Mouse (Mus musculus) midbrain, embryonic 11.5 days (tissue): ENCODE measurements at regions not wholly inside any gene's neighbourhood (a gene's known extent, or its start where the extent isn't known, plus 50 kb on each side); places are given as distances from the start of the nearest gene placed in this dataset.
A peak's percentile ranks its signal among the peaks of the same experiment; 100 is the strongest.

Experiments used
- ATAC-seq: fragments of 200-750 bp; cut with Nextera tagmentation; 2 replicates; pipeline ENCODE4 v1.8.0; 2017; ENCODE audit warnings: moderate TSS enrichment, moderate library complexity; ENCODE audit not compliant: low FRiP score
- DNase-seq: peaks from one replicate; pipeline ENCODE4 v3.0.0; 2015; ENCODE audit warnings: low spot score; ENCODE audit errors: missing footprints
- H3K27ac ChIP-seq: fragments of 300-500 bp; sonication (generic); 2 replicates; pipeline ENCODE4 v1.5.1; 2014; ENCODE audit warnings: low read depth, low read length
- H3K27me3 ChIP-seq: fragments of 300-500 bp; sonication (generic); 2 replicates; pipeline ENCODE4 v1.6.1; 2014; ENCODE audit warnings: mild to moderate bottlenecking, low read length, moderate library complexity, mixed read lengths; ENCODE audit not compliant: control insufficient read depth, insufficient read depth
- H3K36me3 ChIP-seq: fragments of 300-500 bp; sonication (generic); 2 replicates; pipeline ENCODE4 v1.6.1; 2014; ENCODE audit warnings: mild to moderate bottlenecking, low read length, moderate library complexity, mixed read lengths; ENCODE audit not compliant: control insufficient read depth, insufficient read depth
- H3K4me1 ChIP-seq: fragments of 300-500 bp; sonication (generic); 2 replicates; pipeline ENCODE4 v1.6.1; 2014; ENCODE audit warnings: low read length; ENCODE audit not compliant: control insufficient read depth, insufficient read depth
- H3K4me2 ChIP-seq: fragments of 300-500 bp; sonication (generic); 2 replicates; pipeline ENCODE4 v1.6.1; 2014; ENCODE audit warnings: mild to moderate bottlenecking, moderate library complexity
- H3K4me3 ChIP-seq: fragments of 300-500 bp; sonication (generic); 2 replicates; pipeline ENCODE4 v1.5.1; 2014; ENCODE audit warnings: low read depth, low read length
- H3K9ac ChIP-seq: fragments of 300-500 bp; sonication (generic); 2 replicates; pipeline ENCODE4 v1.6.1; 2014; ENCODE audit warnings: low read length
- H3K9me3 ChIP-seq: fragments of 300-500 bp; sonication (generic); 2 replicates; pipeline ENCODE4 v1.6.1; 2016; ENCODE audit warnings: low read length; ENCODE audit not compliant: control insufficient read depth
- WGBS: fragments of 180-500 bp; shearing (Covaris S2); extraction: QIAGEN DNeasy Blood & Tissue Kit; methylation state at CpG from one replicate; pipeline ENCODE4 v1.1.7; 2014; 5-methylcytosine and 5-hydroxymethylcytosine counted together

GRCm38 (mm10) chr4:95148665-95149064 is 96.6 kb upstream of the Jun start:
- no peaks in the 10 kb centered on the region for H3K9me3 ChIP-seq
- no peak overlapping the region for H3K4me3 ChIP-seq
- no peak for ATAC-seq
- no peak overlapping the region for H3K27ac ChIP-seq
- WGBS, result 83% methylated on average over 1 of the region's 1 CpGs
- no peak for DNase-seq
- no peaks in the 10 kb centered on the region for H3K36me3 ChIP-seq
- no peak overlapping the region for H3K9ac ChIP-seq
- no peak overlapping the region for H3K4me2 ChIP-seq
- H3K27me3 ChIP-seq, result no peaks in the 10 kb centered on the region
- H3K4me1 ChIP-seq, result peaks cover 1% of the 10 kb centered on the region

- Histone ChIP-seq H3K4me2 (no peak overlapping the region), H3K4me1 (peaks cover 7% of the 10 kb centered on the region), H3K9ac (no peak overlapping the region), H3K4me3 (no peak overlapping the region), H3K36me3 (no peaks in the 10 kb centered on the region), H3K27ac (no peak overlapping the region), H3K27me3 (no peaks in the 10 kb centered on the region), H3K9me3 (no peaks in the 10 kb centered on the region)
- WGBS, result 91% methylated on average over 8 of the region's 8 CpGs
- DNase-seq, result no peak
- no peak for ATAC-seq
Observed at GRCm38 (mm10) chr4:95151678-95152077, 99.7 kb upstream of the Jun start.

GRCm38 (mm10) chr4:95152431-95153115 is 100.6 kb upstream of the Jun start:
- Histone ChIP-seq H3K27ac (no peak overlapping the region), H3K9ac (no peak overlapping the region)

DNA sequence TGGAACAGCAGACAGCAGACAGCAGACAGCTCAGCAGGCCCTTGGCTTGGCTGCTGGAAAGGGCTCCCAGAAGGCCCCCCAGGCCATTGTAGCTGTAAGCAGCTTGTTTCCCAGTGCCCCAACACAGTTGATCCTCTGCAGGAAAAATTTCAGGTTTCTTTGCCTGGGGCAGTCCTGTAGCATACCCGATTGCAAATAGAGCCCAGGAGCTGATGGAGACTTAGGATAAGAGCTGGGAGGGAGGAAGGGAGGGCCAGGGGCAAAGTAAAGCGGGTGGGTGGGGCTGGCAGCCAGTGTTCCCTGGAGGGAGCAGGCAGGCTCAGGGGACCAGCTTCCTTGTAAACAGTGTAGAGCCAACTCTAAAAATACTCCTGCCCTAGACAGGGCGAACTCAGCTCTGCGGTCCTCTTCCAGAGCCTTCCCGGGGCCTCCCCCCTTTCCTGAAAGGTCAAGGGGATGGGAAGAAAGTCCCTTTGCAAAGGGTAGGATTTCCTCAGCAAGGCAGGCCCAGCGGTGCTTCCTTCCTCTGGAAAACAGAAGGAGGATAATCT is 101.8 kb upstream of the Jun start:
- H3K36me3 ChIP-seq, result no peaks in the 10 kb centered on the region
- no peaks in the 10 kb centered on the region for H3K9me3 ChIP-seq
- H3K9ac ChIP-seq, result no peak overlapping the region
- H3K27ac ChIP-seq, result no peak overlapping the region
- peaks cover 11% of the 10 kb centered on the region for H3K4me1 ChIP-seq
- DNase-seq, result no peak
- no peak overlapping the region for H3K4me2 ChIP-seq
- H3K4me3 ChIP-seq, result no peak overlapping the region
- ATAC-seq, result peak; percentile 33; the same call in 1 of the 2 replicates
- 13% methylated on average over 6 of the region's 6 CpGs for WGBS
- no peaks in the 10 kb centered on the region for H3K27me3 ChIP-seq

More at GRCm38 (mm10) chr4:95152431-95153115, 100.6 kb upstream of the Jun start:
- DNase-seq, result no peak
- H3K36me3 ChIP-seq, result no peaks in the 10 kb centered on the region
- H3K4me1 ChIP-seq, result peaks cover 11% of the 10 kb centered on the region
- no peak overlapping the region for H3K4me2 ChIP-seq
- no peak for ATAC-seq
- H3K9me3 ChIP-seq, result no peaks in the 10 kb centered on the region
- WGBS, result 78% methylated on average over 4 of the region's 4 CpGs
- H3K4me3 ChIP-seq, result no peak overlapping the region
- H3K27me3 ChIP-seq, result no peaks in the 10 kb centered on the region

GRCm38 (mm10) chr4:95154377-95154776 is 102.4 kb upstream of the Jun start:
- Histone ChIP-seq H3K4me1 (peaks cover 11% of the 10 kb centered on the region), H3K27me3 (no peaks in the 10 kb centered on the region), H3K36me3 (no peaks in the 10 kb centered on the region), H3K4me3 (no peak overlapping the region), H3K27ac (no peak overlapping the region), H3K9me3 (no peaks in the 10 kb centered on the region), H3K9ac (no peak overlapping the region), H3K4me2 (no peak overlapping the region)
- ATAC-seq (0 out of 2 replicates have a peak, but pooled peaks have one; percentile 9), DNase-seq (peak; percentile 87)
- WGBS, result 55% methylated on average over 14 of the region's 14 CpGs

GRCm38 (mm10) chr4:95155178-95155577 is 103.2 kb upstream of the Jun start:
- H3K4me3 ChIP-seq, result no peak overlapping the region
- no peak overlapping the region for H3K4me2 ChIP-seq
- H3K9me3 ChIP-seq, result no peaks in the 10 kb centered on the region
- H3K27ac ChIP-seq, result no peak overlapping the region
- peaks cover 11% of the 10 kb centered on the region for H3K4me1 ChIP-seq
- no peaks in the 10 kb centered on the region; the same call in 1 of the 2 replicates for H3K27me3 ChIP-seq
- no peaks in the 10 kb centered on the region for H3K36me3 ChIP-seq
- WGBS, result 95% methylated on average over 2 of the region's 2 CpGs
- DNase-seq (no peak), ATAC-seq (no peak)
- no peak overlapping the region for H3K9ac ChIP-seq

DNA sequence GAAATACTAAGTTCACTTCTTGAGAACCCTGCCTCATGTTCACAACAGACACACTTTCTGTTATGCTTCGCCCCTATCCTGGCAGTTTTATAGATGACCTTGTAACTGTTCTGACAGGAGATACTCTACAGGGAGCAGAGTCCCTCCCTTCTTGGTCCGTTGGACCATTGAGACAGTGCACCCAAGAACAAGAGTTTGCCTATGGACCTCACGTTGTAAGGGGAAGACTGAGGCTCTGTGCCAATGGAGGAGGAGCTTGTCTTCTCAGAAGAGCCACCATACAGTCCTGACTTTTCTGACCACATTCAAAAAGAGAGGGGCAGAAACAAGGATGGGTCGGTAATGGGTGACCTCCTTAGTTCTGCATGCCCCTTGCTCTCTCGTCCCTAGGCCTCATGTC is 103.8 kb upstream of the Jun start:
- no peak for ATAC-seq
- DNase-seq, result no peak
- Histone ChIP-seq H3K27me3 (no peaks in the 10 kb centered on the region; the same call in 1 of the 2 replicates), H3K4me1 (peaks cover 11% of the 10 kb centered on the region), H3K36me3 (no peaks in the 10 kb centered on the region), H3K4me2 (no peak overlapping the region), H3K4me3 (no peak overlapping the region), H3K9me3 (no peaks in the 10 kb centered on the region), H3K27ac (no peak overlapping the region), H3K9ac (no peak overlapping the region)
- 90% methylated on average over 5 of the region's 5 CpGs for WGBS

- ATAC-seq, result no peak
Observed at GRCm38 (mm10) chr4:95156451-95157271, 104.6 kb upstream of the Jun start.

More at GRCm38 (mm10) chr4:95156451-95157271, 104.6 kb upstream of the Jun start:
- Histone ChIP-seq H3K9me3 (no peaks in the 10 kb centered on the region), H3K4me1 (peaks cover 11% of the 10 kb centered on the region), H3K27me3 (no peaks in the 10 kb centered on the region; the same call in 1 of the 2 replicates), H3K4me3 (no peak overlapping the region), H3K27ac (no peak overlapping the region), H3K36me3 (no peaks in the 10 kb centered on the region), H3K4me2 (no peak overlapping the region), H3K9ac (no peak overlapping the region)
- no peak for DNase-seq
- WGBS, result 40% methylated on average over 5 of the region's 5 CpGs
